19 mouse cellular contexts compared by ENCODE assay signal in genomic region chr19:53190232-53190631, GRCm38 (mm10). TPM values are rescaled to one million over a fixed set of nuclear protein-coding genes. Genes with fewer than 3 reads are reported as not detected.
DNase-seq lines count a peak whose midpoint lies in the region; ATAC-seq and TF ChIP-seq lines count a peak whose summit lies in the region.
"Had no signal": no experiment of that assay in that cellular context is flagged by ENCODE, and none has a peak within 500 bp of the region (broad histone marks: within the 10 kb centered on the region; RNA-seq: fewer than 3 reads in every experiment).

No protein-coding gene starts in this region.

- 67% methylated on average over 3 of the region's 3 CpGs for WGBS in heart, embryonic 11.5 days (ENCODE audit: insufficient replicate concordance)
- WGBS in liver, embryonic 15.5 days (ENCODE audit: insufficient replicate concordance): 31% methylated on average over 3 of the region's 3 CpGs

- H3K27me3 ChIP-seq in heart, embryonic 11.5 days (ENCODE audit: control insufficient read depth, insufficient read depth, low read length): no peaks in the 10 kb centered on the region
- H3K27me3 ChIP-seq in G1E (ENCODE audit: insufficient read depth, low read length): no peaks in the 10 kb centered on the region
- H3K27me3 ChIP-seq in liver, embryonic 15.5 days: no peaks in the 10 kb centered on the region
- H3K27me3 ChIP-seq: forebrain, embryonic 12.5 days; kidney, embryonic 15.5 days; limb, embryonic 12.5 days; lung, embryonic 15.5 days; Patski had no signal

- intact Hi-C loops in heart, postnatal 14 days (cut with DNase I): loop anchor here (5.0 kb wide), 2 partner anchors 48 to 122 kb away; partner anchors contain the start of genes Add3 and Mxi1

- no peak for TF ChIP-seq POLR2A in brain, embryonic 14.5 days (IDR thresholded peaks at IDR 0.05; ENCODE audit: borderline replicate concordance, extremely low read depth, insufficient read depth, insufficient read length, poor library complexity, severe bottlenecking)

- H3K4me2 ChIP-seq in heart, embryonic 11.5 days: no peak overlapping the region
- H3K4me2 ChIP-seq in liver, embryonic 15.5 days: no peak overlapping the region
- H3K4me2 ChIP-seq: forebrain, embryonic 12.5 days; kidney, embryonic 15.5 days; limb, embryonic 12.5 days; lung, embryonic 15.5 days had no signal

- no peaks in the 10 kb centered on the region for H3K36me3 ChIP-seq in heart, embryonic 11.5 days (ENCODE audit: control insufficient read depth, insufficient read depth, low read length)
- H3K36me3 ChIP-seq in G1E (replicated peaks): peaks cover 8% of the 10 kb centered on the region
- no peaks in the 10 kb centered on the region for H3K36me3 ChIP-seq in liver, embryonic 15.5 days (replicated peaks)
- H3K36me3 ChIP-seq: forebrain, embryonic 12.5 days; kidney, embryonic 15.5 days; limb, embryonic 12.5 days; lung, embryonic 15.5 days had no signal

- H3K9ac ChIP-seq in heart, embryonic 11.5 days (ENCODE audit: low read depth, low read length): no peak overlapping the region
- no peak overlapping the region for H3K9ac ChIP-seq in liver, embryonic 15.5 days
- H3K9ac ChIP-seq: forebrain, embryonic 12.5 days; kidney, embryonic 15.5 days; limb, embryonic 12.5 days; lung, embryonic 15.5 days had no signal

- peaks cover 79% of the 10 kb centered on the region for H3K4me1 ChIP-seq in heart, embryonic 11.5 days (ENCODE audit: control insufficient read depth, insufficient read depth, low read length)
- H3K4me1 ChIP-seq in G1E (ENCODE audit: insufficient read depth, low read depth, low read length): peaks cover 88% of the 10 kb centered on the region
- H3K4me1 ChIP-seq in liver, embryonic 15.5 days (replicated peaks): peaks cover 92% of the 10 kb centered on the region

- H3K4me3 ChIP-seq in heart, embryonic 11.5 days (ENCODE audit: low read depth, low read length): no peak overlapping the region
- H3K4me3 ChIP-seq in G1E (ENCODE audit: low read depth, low read length): no peak overlapping the region
- no peak overlapping the region for H3K4me3 ChIP-seq in liver, embryonic 15.5 days (replicated peaks)
- H3K4me3 ChIP-seq: forebrain, embryonic 12.5 days; kidney, embryonic 15.5 days; limb, embryonic 12.5 days; lung, embryonic 15.5 days; midbrain, embryonic 10.5 days had no signal

- H3K27ac ChIP-seq in heart, embryonic 11.5 days (ENCODE audit: low read depth, low read length): 0 out of 2 replicates have a peak overlapping the region, but pooled peaks have one; percentile 22
- H3K27ac ChIP-seq in liver, embryonic 15.5 days (replicated peaks): peak overlapping the region; percentile 63
- H3K27ac ChIP-seq: forebrain, embryonic 12.5 days; kidney, embryonic 15.5 days; limb, embryonic 12.5 days; lung, embryonic 15.5 days; midbrain, embryonic 10.5 days had no signal

- no peak for ATAC-seq in heart, embryonic 11.5 days (replicated peaks; ENCODE audit: insufficient number of reproducible peaks, low FRiP score, low TSS enrichment)
- ATAC-seq in G1E (ENCODE audit: extremely low read depth, insufficient number of reproducible peaks, low FRiP score, poor library complexity, severe bottlenecking): no peak
- 0 out of 2 replicates have a peak, but pooled peaks have one; percentile 28 for ATAC-seq in liver, embryonic 15.5 days (ENCODE audit: insufficient read depth)
- no peak for ATAC-seq in activated CD4-positive, CD25-positive, alpha-beta regulatory T cell, adult 4 months
- ATAC-seq: hindbrain, embryonic 16.5 days; intestine, embryonic 16.5 days; Patski had no signal

- no peak for TF ChIP-seq CTCF in G1E (IDR thresholded peaks at IDR 0.05; ENCODE audit: low read depth, low read length)
- no peak for TF ChIP-seq CTCF in brain, embryonic 14.5 days (IDR thresholded peaks at IDR 0.05; ENCODE audit: borderline replicate concordance, extremely low read depth, insufficient read depth, insufficient read length)

- H3K9me3 ChIP-seq in heart, embryonic 11.5 days (replicated peaks; ENCODE audit: control insufficient read depth, low read length): no peaks in the 10 kb centered on the region
- no peaks in the 10 kb centered on the region for H3K9me3 ChIP-seq in G1E (replicated peaks)
- no peaks in the 10 kb centered on the region for H3K9me3 ChIP-seq in liver, embryonic 15.5 days (replicated peaks)
- H3K9me3 ChIP-seq: forebrain, embryonic 12.5 days; kidney, embryonic 15.5 days; limb, embryonic 12.5 days; lung, embryonic 15.5 days; midbrain, embryonic 10.5 days had no signal

- no peak for DNase-seq in heart, postnatal 14 days
- DNase-seq in G1E (ENCODE audit: low spot score): peak; percentile 36
- peak; percentile 17 for DNase-seq in brain, embryonic 14.5 days (ENCODE audit: low read depth)
- DNase-seq in kidney, postnatal 10 days: no peak
- DNase-seq: adrenal gland, postnatal 14 days; gastrocnemius, postnatal 25 days; lung, postnatal 4 days; thymus, postnatal 14 days had no signal

RNA-seq across cellular contexts. Expression of gene Add3, which starts 50.0 kb away (rescaled TPM):
- 133 and 152 TPM in 2 replicates for polyA plus RNA-seq in heart, embryonic 11.5 days (2014; fragmentation: Nextera tagmentation; extraction: Ambion mirVana)
- 10 to 100 TPM; 63.4 to 65.2 TPM for total RNA-seq in heart, postnatal 14 days (2021)
- total RNA-seq in G1E (2014; fragmentation: Nextera tagmentation) (80.2 and 89.2 TPM in 2 replicates), G1E (2017) (78.0 and 81.6 TPM in 2 replicates)
- 9.2 and 10.9 TPM in 2 replicates for polyA plus RNA-seq in G1E (2012)
- polyA plus RNA-seq in brain, embryonic 14.5 days (2012; rRNA removed): 17.7 and 22.8 TPM in 2 replicates
- polyA plus RNA-seq in liver, embryonic 15.5 days (2015; fragmentation: Nextera tagmentation; extraction: Ambion mirVana): 26.2 and 28.3 TPM in 2 replicates
- polyA plus RNA-seq in activated CD4-positive, CD25-positive, alpha-beta regulatory T cell, adult 4 months (2017; shearing (Covaris generic)): 100 to 1,000 TPM; 113 to 128 TPM

Comparison
In these comparisons a context has a peak if more than half of its experiments do, and no peak if none do; other contexts are left out.
1. DNase-seq: peak in G1E (single experiment) and brain, embryonic 14.5 days (single experiment); none in heart, postnatal 14 days (0 of 2) and kidney, postnatal 10 days (single experiment).